Mouse (Mus musculus): ENCODE measurements around the gene AB124611. TPM values are rescaled to one million over a fixed set of nuclear protein-coding genes. Genes with fewer than 3 reads are reported as not detected.
"Not testable (repeated sequence)": the region's sequence is repeated elsewhere in the genome, so short reads cannot be mapped to it uniquely, and the experiment has no call there.

Gene AB124611
- polyA plus RNA-seq, 1 experiment from 2014 or later = 2.6 TPM

DNA sequence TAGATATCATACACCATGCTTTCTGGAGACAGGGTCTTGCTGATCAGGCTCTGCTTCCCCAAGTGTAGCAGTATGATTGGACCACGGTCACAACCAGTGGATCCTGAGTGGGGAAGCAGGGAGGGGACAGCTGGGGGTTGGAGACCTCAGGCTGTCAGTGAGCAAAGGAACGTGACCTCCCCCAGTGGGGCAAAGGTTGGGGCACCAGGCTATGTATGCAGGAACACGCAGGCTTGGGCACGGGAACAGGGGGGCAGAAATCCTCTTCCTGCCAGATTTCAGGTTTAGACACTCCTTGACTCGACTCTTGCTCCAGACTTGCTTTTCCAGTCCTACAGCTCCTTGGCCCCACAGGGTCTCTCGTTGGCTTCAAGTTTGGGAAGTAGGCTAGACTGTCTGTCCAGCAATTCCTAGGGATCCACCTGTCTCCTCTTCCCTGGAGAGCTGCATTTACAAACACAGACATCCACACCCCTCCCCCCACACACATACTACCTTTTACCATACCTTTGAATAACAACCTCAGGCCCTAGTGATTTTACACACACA, 8.0 kb upstream of the AB124611 start:
- no peak for DNase-seq (ENCODE audit: low spot score)

GRCm38 (mm10) chr9:21518690-21519089, 7.3 kb upstream of the AB124611 start:
- H3K27me3 ChIP-seq (ENCODE audit: insufficient read depth, low read length); H3K4me2 ChIP-seq (ENCODE audit: low read length); DNase-seq (ENCODE audit: low spot score); ATAC-seq (replicated peaks; ENCODE audit: low FRiP score, low read depth); H3K4me3 ChIP-seq (replicated peaks; ENCODE audit: low read depth, low read length); H3K36me3 ChIP-seq (ENCODE audit: insufficient read depth, low read length); H3K9me3 ChIP-seq (replicated peaks; ENCODE audit: low read length); H3K27ac ChIP-seq; H3K9ac ChIP-seq (ENCODE audit: low read depth, low read length); H3K4me1 ChIP-seq (replicated peaks; ENCODE audit: insufficient read depth, low read length): not testable (repeated sequence)
- WGBS = 84% methylated on average over 6 of the region's 6 CpGs

More for the DNA sequence above, 8.0 kb upstream of the AB124611 start:
- Histone ChIP-seq H3K27me3 (ENCODE audit: insufficient read depth, low read length) (no peaks in the 10 kb centered on the region), H3K4me1 (replicated peaks; ENCODE audit: insufficient read depth, low read length) (no peaks in the 10 kb centered on the region), H3K27ac (no peak overlapping the region), H3K36me3 (ENCODE audit: insufficient read depth, low read length) (no peaks in the 10 kb centered on the region), H3K4me3 (replicated peaks; ENCODE audit: low read depth, low read length) (no peak overlapping the region), H3K4me2 (ENCODE audit: low read length) (no peak overlapping the region), H3K9ac (ENCODE audit: low read depth, low read length) (no peak overlapping the region), H3K9me3 (replicated peaks; ENCODE audit: low read length) (no peaks in the 10 kb centered on the region)
- 49% methylated on average over 6 of the region's 6 CpGs for WGBS
- ATAC-seq (replicated peaks; ENCODE audit: low FRiP score, low read depth) = no peak
- no peak for TF ChIP-seq CTCF (IDR thresholded peaks at IDR 0.05; ENCODE audit: low read depth)

GRCm38 (mm10) chr9:21525142-21525936, 637 bp upstream of the AB124611 start:
- ATAC-seq (replicated peaks; ENCODE audit: low FRiP score, low read depth) = no peak
- no peak for DNase-seq (ENCODE audit: low spot score)
- no peak overlapping the region for H3K4me3 ChIP-seq (replicated peaks; ENCODE audit: low read depth, low read length)
- no peak overlapping the region for H3K9ac ChIP-seq (ENCODE audit: low read depth, low read length)
- no peak overlapping the region for H3K27ac ChIP-seq
- no peaks in the 10 kb centered on the region for H3K27me3 ChIP-seq (ENCODE audit: insufficient read depth, low read length)
- 72% methylated on average over 7 of the region's 7 CpGs for WGBS
- H3K9me3 ChIP-seq (replicated peaks; ENCODE audit: low read length) = no peaks in the 10 kb centered on the region
- no peak overlapping the region for H3K4me2 ChIP-seq (ENCODE audit: low read length)
- no peaks in the 10 kb centered on the region for H3K4me1 ChIP-seq (replicated peaks; ENCODE audit: insufficient read depth, low read length)
- TF ChIP-seq CTCF (IDR thresholded peaks at IDR 0.05; ENCODE audit: low read depth) = no peak
- H3K36me3 ChIP-seq (ENCODE audit: insufficient read depth, low read length) = no peaks in the 10 kb centered on the region

GRCm38 (mm10) chr9:21526634-21526944, 613 bp downstream of the AB124611 start:
- H3K36me3 ChIP-seq (ENCODE audit: insufficient read depth, low read length) = no peaks in the 10 kb centered on the region
- DNase-seq (ENCODE audit: low spot score) (no peak), ATAC-seq (replicated peaks; ENCODE audit: low FRiP score, low read depth) (no peak)
- H3K27ac ChIP-seq = no peak overlapping the region
- WGBS = 68% methylated on average over 3 of the region's 3 CpGs
- no peak overlapping the region for H3K4me3 ChIP-seq (replicated peaks; ENCODE audit: low read depth, low read length)
- no peak for TF ChIP-seq CTCF (IDR thresholded peaks at IDR 0.05; ENCODE audit: low read depth)
- no peak overlapping the region for H3K4me2 ChIP-seq (ENCODE audit: low read length)
- H3K27me3 ChIP-seq (ENCODE audit: insufficient read depth, low read length) = no peaks in the 10 kb centered on the region
- H3K9ac ChIP-seq (ENCODE audit: low read depth, low read length) = no peak overlapping the region
- H3K9me3 ChIP-seq (replicated peaks; ENCODE audit: low read length) = no peaks in the 10 kb centered on the region
- H3K4me1 ChIP-seq (replicated peaks; ENCODE audit: insufficient read depth, low read length) = no peaks in the 10 kb centered on the region

- no peaks in the 10 kb centered on the region for H3K27me3 ChIP-seq (ENCODE audit: insufficient read depth, low read length)
- no peaks in the 10 kb centered on the region for H3K4me1 ChIP-seq (replicated peaks; ENCODE audit: insufficient read depth, low read length)
- no peak for ATAC-seq (replicated peaks; ENCODE audit: low FRiP score, low read depth)
- H3K9me3 ChIP-seq (replicated peaks; ENCODE audit: low read length) = no peaks in the 10 kb centered on the region
- H3K4me2 ChIP-seq (ENCODE audit: low read length) = no peak overlapping the region
- WGBS = 88% methylated on average over 2 of the region's 2 CpGs
- H3K36me3 ChIP-seq (ENCODE audit: insufficient read depth, low read length) = no peaks in the 10 kb centered on the region
- no peak for TF ChIP-seq CTCF (IDR thresholded peaks at IDR 0.05; ENCODE audit: low read depth)
- no peak overlapping the region for H3K9ac ChIP-seq (ENCODE audit: low read depth, low read length)
- H3K27ac ChIP-seq = no peak overlapping the region
- no peak overlapping the region for H3K4me3 ChIP-seq (replicated peaks; ENCODE audit: low read depth, low read length)
- DNase-seq (ENCODE audit: low spot score) = no peak
Observed at GRCm38 (mm10) chr9:21527100-21527801, 1.3 kb downstream of the AB124611 start.

GRCm38 (mm10) chr9:21527917-21528324, 1.9 kb downstream of the AB124611 start:
- H3K4me3 ChIP-seq (replicated peaks; ENCODE audit: low read depth, low read length) = no peak overlapping the region
- H3K27me3 ChIP-seq (ENCODE audit: insufficient read depth, low read length) = no peaks in the 10 kb centered on the region
- H3K9ac ChIP-seq (ENCODE audit: low read depth, low read length) = no peak overlapping the region
- TF ChIP-seq CTCF (IDR thresholded peaks at IDR 0.05; ENCODE audit: low read depth) = no peak
- no peak overlapping the region for H3K4me2 ChIP-seq (ENCODE audit: low read length)
- 67% methylated on average over 1 of the region's 1 CpGs for WGBS
- H3K4me1 ChIP-seq (replicated peaks; ENCODE audit: insufficient read depth, low read length) = no peaks in the 10 kb centered on the region
- no peaks in the 10 kb centered on the region for H3K36me3 ChIP-seq (ENCODE audit: insufficient read depth, low read length)
- no peaks in the 10 kb centered on the region for H3K9me3 ChIP-seq (replicated peaks; ENCODE audit: low read length)
- DNase-seq (ENCODE audit: low spot score) (no peak), ATAC-seq (replicated peaks; ENCODE audit: low FRiP score, low read depth) (no peak)
- H3K27ac ChIP-seq = no peak overlapping the region
